Mouse (Mus musculus): Measurements from ENCODE around the gene Fam111a.

Fam111a gene

DNA sequence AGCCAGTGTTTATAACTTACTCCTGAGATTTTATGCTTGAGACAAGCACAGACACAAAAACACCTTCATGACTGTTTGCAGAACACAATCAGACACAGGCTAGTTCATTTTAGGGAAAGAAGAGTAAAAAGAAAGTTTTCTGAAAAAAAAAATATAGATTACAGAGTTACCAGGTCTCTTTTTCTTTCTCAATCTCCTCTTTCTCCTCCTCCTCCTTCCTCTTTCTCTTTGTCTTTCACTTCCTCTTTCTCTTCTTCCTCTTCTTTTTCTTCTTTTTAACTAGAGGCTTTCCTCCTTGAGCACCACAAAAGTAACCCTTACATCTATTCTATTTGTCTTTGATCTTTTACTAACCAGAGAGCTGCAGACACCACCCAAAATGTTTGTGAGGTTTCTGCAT, 18.7 kb downstream of the Fam111a start:
- no peak for DNase-seq (ENCODE audit: low spot score)

DNA sequence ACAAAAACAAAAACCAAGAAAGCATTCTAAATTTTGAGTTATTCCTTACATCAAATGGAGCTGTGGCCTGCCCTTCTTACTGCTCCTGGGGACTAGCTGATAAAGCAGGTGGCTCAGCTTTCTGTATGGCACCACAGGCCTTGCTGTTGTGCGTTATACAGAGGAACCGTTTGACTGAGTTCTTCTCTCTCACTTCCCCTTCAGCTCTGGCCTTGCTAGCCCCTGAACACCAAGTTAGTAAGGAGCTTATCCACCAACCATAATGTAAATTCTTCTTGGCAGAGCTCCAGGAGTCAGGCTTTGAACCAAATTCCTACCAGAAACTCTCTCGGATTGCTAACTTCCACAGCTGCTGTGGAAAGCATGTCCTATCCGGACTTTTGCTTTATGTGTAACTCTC, 21.5 kb downstream of the Fam111a start:
- no peak for DNase-seq (ENCODE audit: low spot score)

- DNase-seq (ENCODE audit: low spot score), result no peak
Measured at GRCm38 (mm10) chr19:12570866-12571265, 25.3 kb downstream of the Fam111a start.

DNA sequence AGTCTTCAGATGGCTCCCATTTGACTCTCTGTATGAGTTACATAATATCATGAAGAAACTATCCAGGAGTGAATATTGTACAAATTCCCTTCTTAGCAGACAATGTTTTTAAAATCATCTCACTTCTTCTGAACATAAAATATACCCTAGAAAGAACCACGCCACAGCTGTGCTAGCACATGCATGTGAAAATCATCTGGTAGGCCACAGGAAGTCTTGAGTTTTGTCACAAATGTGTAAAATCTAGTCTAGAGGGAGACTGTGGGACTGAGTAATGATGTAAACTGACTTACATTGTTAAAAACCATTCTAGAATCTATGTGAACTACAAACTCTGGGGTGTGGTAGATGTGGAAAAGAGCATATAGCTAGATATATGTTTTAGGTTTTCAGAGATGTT, 26.1 kb downstream of the Fam111a start:
- no peak for DNase-seq (ENCODE audit: low spot score)

GRCm38 (mm10) chr19:12572614-12573265, 27.2 kb downstream of the Fam111a start:
- DNase-seq (ENCODE audit: low spot score), result no peak

DNA sequence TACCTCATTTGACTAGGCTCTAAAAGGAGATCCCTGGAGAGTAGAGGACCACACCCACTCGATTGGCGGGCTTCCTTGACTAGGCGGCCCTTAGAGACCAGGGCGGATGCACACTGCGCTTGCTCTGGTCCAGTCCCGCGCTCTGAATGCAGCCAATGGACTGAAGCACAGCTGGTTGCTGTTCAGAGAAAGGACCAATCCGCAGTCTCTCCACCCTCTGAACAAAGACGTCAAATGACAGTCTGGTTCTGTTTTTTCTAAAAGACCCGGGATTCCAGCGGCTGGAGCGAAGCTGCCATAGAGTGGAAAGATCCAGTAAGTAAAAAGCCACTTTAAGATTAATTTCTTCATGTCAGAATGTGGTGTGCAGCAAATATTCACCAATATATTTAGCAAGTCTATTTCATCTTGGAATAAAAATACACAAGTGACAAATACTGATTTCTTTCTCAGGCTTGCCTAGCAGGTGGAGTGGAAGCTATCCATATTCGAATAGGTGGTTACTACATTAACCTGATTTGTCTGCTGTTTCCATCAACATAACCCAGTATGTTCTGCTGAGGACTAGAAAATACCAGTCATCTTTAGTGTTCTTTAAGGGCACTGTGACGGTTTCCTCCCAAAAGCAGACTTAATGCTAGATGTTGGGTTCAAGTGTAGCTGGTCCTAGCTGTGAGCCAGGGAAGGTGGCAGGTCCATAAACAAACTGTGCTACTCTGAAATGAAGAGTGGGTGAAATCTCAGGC, 27.9 kb downstream of the Fam111a start:
- peak; percentile 92 for DNase-seq (ENCODE audit: low spot score)

DNA sequence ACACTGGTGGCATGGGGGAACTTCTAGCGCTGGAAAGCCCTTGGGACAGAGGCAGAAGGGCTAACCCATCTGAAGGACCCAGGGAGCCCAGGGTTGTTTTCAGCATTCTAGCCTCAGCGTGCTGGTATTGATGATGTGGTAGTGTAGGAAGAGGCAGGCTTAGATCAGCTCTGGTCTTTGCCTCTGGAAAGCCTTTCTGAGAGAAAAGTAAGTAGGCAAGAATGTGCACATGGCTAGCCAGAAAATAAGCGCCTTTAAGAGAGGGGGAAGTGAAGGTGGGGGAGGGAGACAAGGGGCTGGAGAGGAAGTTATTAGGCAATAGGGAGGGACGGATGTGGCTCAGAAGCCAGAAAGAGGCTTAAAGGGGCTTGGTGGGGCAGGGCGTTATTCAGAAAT, 28.5 kb downstream of the Fam111a start:
- peak; percentile 24 for DNase-seq (ENCODE audit: low spot score)

- peak; percentile 46 for DNase-seq (ENCODE audit: low spot score)
Measured at GRCm38 (mm10) chr19:12575107-12575506, 29.6 kb downstream of the Fam111a start.

- no peak for DNase-seq (ENCODE audit: low spot score)
Measured at GRCm38 (mm10) chr19:12575514-12575913, 30.0 kb downstream of the Fam111a start.

- DNase-seq (ENCODE audit: low spot score), result no peak
Measured at GRCm38 (mm10) chr19:12576639-12577038, 31.1 kb downstream of the Fam111a start.

DNA sequence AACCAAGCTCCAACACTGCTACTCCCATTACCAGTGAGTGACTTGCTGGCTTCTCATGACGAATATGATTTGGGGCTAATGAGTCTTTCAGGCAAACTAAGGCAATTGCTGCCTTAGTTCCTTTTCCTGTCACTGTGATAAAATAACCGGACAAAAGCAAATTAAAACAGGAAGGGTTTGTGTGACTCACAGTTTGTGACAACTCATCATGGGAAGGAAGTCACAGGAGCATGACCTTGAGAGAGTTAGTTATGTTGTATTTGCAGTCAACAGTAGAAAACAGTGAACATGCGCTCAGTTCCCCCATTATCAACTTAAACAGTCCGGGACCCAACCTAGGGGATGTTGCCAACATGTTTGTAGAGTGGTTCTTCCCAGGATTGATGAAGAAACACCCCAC, 39.8 kb downstream of the Fam111a start:
- DNase-seq (ENCODE audit: low spot score), result no peak

- peak; percentile 68 for DNase-seq (ENCODE audit: low spot score)
Measured at GRCm38 (mm10) chr19:12591908-12592307, 46.4 kb downstream of the Fam111a start.

DNA sequence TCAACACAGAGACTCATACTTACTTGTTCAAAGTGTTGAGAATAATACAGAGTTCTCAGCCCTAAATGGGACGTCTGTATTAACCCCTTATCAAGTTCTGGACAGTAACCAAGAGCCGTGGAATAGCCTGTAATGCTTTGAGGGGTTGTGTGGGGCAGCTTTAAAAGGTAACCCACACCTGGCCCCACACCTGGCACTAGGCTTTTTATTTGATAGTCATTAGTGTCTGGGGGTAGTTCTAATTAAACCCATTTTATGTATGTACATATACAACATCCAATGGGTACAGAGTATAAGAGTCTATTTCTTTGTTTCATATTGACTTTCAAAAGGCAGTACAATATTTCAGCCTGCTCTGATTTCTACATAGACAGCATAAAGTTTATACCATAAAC, 49.6 kb downstream of the Fam111a start:
- DNase-seq (ENCODE audit: low spot score), result no peak

DNA sequence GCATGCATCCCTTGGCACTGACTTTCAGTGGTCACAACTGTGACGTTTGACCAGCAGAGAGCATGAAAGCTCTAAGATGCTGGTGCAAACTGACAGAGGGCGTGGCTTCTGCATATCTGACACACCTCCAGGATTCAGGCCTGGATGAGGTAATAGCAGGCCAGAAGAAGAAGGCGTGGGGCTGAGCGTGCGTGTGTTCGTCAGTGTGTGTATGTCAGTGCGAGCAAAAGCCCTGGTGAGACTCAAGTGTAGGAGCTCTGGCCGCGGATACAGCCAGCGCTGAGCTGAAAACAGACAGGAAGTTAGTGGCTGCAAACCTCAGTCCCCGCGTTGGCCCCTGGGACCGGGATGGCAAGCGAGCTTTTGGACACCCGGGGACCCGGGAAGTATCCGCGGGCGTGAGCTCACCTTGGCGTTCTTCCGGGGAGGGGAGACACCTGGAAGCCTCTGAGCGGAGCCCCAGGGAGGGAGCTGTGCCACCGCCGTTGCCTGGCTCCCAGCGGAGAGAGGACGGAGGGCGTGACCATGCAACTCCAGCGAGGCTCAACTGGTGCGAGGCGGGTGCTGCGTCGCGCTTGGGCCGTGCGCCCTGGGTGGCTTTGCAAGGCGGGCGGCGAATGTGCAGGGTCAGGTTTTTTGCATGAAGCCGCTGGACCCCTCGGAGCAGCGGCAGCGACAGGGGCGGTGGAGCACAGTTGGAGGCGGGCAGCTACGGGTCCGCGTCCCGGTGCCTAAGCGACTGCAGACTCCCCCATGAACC, 50.2 kb downstream of the Fam111a start:
- peak; percentile 72 for DNase-seq (ENCODE audit: low spot score)

- DNase-seq (ENCODE audit: low spot score), result peak; percentile 11
Measured at GRCm38 (mm10) chr19:12596290-12597072, 50.9 kb downstream of the Fam111a start.

DNA sequence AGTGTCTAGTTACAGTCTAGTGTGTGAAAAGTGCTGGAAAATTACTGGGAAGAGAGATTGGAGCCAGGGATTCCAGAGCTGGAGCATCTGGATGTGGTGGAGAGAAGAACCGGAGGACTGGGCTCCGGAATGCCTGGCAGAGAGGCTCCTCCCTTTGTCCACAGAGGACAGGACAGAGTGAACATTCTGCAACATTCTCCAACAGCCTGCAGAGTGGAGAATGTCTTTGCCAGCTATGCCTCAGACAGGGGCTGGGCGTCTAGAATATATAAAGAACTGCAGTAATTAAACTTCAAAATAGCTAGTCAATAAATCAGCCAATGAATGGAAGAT, 51.5 kb downstream of the Fam111a start:
- no peak for DNase-seq (ENCODE audit: low spot score)

DNA sequence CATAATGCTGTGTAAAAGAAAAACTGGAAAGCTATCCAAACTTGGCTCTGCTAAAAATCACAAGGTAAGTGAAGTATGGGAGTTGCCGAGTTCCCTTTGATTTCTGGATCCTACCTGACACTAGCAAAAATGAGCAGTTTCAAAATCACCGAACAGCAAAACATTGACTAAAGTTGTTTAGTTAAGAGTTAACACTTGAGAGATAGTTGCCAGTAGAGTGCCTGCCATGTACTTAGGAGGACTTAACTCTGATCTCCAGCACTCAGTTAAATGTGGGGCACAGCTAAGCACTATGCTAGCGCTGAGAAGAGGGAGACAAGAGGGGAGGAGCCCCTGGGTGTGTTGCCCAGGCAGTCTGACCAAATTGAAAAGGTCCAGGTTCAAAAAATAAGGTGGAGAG, 53.1 kb downstream of the Fam111a start:
- DNase-seq (ENCODE audit: low spot score), result no peak

DNA sequence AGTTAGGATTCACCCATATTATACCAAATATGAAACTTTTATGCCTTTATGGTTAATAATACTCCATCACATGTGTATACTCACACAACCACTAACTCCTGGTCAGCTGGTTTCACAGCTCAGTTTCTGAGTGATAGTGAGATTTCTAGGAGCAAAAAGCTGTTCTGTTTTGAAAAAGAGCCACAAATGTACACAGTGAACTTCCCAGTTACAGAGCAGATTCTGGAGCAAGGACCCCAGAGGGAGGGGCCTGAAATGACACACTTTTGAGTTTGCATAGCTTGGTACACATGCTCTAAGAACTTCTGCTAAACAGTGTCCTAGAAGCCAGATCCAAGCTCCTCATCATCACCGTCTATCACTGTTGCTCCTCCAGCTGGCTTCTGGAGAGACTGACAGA, 54.1 kb downstream of the Fam111a start, which contains the start of gene Gm4952:
Gene Gm4952 (plus strand): TSS at position 301 of the 400 bp plus-strand sequence.
- no peak for DNase-seq (ENCODE audit: low spot score)

DNA sequence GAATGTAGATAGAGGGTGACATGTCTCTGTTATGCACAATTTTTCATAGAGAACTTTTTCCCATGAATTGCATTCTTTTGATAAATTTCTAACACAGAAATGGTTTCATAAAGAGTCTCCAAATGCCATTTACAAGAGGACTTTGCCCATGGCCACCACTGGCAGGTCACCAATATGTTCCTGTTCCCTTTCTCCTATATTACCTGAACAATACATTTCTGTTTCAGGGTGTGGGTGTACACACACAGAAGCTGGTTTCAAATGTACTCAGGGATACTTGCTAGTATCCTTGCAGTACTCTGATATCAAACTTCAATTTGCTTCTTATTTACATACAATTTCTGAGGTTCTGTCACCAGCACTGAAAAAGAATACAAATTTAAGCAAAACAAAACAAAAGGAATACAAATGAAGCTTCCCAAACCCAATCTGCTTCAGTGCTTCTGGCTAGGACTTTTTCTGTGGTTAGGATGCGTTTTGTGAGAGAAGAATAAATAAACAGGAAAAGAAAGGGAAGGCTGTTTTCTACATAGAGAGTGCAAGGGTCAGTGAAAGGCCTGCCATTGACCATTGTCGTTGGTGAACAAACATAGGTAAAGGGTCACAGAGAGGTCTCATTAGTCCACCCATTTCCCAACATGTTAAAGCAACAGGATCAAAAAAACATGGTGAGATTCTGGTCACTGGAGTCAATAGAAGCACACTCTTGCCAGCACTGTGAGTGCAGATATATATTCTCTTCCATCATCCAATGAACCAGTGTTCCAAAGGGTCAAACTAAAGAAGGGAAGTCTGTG, 55.3 kb downstream of the Fam111a start:
- no peak for DNase-seq (ENCODE audit: low spot score)

DNA sequence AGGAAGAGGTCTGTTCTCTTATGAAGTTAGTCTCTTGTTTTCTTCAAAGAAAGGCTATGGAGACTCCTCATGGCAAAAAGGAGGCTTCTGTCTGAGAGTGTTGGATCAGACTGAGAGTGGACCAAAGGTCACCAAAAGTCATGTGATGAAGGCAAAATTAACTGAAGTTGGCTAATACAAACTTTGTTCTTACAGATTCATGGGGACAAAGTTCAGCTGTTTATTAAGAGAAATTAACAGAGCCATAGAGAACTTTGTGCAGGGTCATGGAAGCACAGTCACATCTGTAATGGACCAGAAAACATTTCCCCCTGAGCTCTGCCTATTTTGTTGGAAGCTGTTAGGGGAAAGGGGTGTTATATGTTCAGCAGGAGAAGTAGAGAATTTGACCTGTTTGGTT, 62.8 kb downstream of the Fam111a start:
- no peak for DNase-seq (ENCODE audit: low spot score)

- no peak for DNase-seq (ENCODE audit: low spot score)
Measured at GRCm38 (mm10) chr19:12613646-12614045, 68.1 kb downstream of the Fam111a start.
